Mouse (Mus musculus): Measurements from ENCODE around the gene Spout1. TPM values are rescaled to one million over a fixed set of nuclear protein-coding genes. Genes with fewer than 3 reads are reported as not detected.
"Not testable (repeated sequence)": the region's sequence is repeated elsewhere in the genome, so short reads cannot be mapped to it uniquely, and the experiment has no call there.

Spout1 gene
- polyA plus RNA-seq, 1 experiment from 2014 or later = 41.8 TPM

- ATAC-seq (replicated peaks; ENCODE audit: low FRiP score, low read depth) (peak; percentile 27; the same call in 1 of the 2 replicates), DNase-seq (ENCODE audit: low spot score) (no peak)
- Histone ChIP-seq H3K4me1 (replicated peaks; ENCODE audit: insufficient read depth, low read length) (no peaks in the 10 kb centered on the region), H3K4me2 (ENCODE audit: low read length) (no peak overlapping the region), H3K27me3 (ENCODE audit: insufficient read depth, low read length) (no peaks in the 10 kb centered on the region), H3K4me3 (replicated peaks; ENCODE audit: low read depth, low read length) (no peak overlapping the region), H3K36me3 (ENCODE audit: insufficient read depth, low read length) (peaks cover 34% of the 10 kb centered on the region), H3K27ac (no peak overlapping the region), H3K9me3 (replicated peaks; ENCODE audit: low read length) (no peaks in the 10 kb centered on the region), H3K9ac (ENCODE audit: low read depth, low read length) (no peak overlapping the region)
- 50% methylated on average over 8 of the region's 8 CpGs for WGBS
- no peak for TF ChIP-seq CTCF (IDR thresholded peaks at IDR 0.05; ENCODE audit: low read depth)
Observed at GRCm38 (mm10) chr2:30152616-30153015, 25.6 kb downstream of the Spout1 start.

GRCm38 (mm10) chr2:30151840-30152239 is 26.4 kb downstream of the Spout1 start:
- Histone ChIP-seq H3K9ac (ENCODE audit: low read depth, low read length) (no peak overlapping the region), H3K27me3 (ENCODE audit: insufficient read depth, low read length) (no peaks in the 10 kb centered on the region), H3K27ac (no peak overlapping the region), H3K4me2 (ENCODE audit: low read length) (no peak overlapping the region), H3K4me3 (replicated peaks; ENCODE audit: low read depth, low read length) (no peak overlapping the region), H3K4me1 (replicated peaks; ENCODE audit: insufficient read depth, low read length) (no peaks in the 10 kb centered on the region), H3K36me3 (ENCODE audit: insufficient read depth, low read length) (peaks cover 42% of the 10 kb centered on the region), H3K9me3 (replicated peaks; ENCODE audit: low read length) (no peaks in the 10 kb centered on the region)
- DNase-seq (ENCODE audit: low spot score) (no peak), ATAC-seq (replicated peaks; ENCODE audit: low FRiP score, low read depth) (no peak; the same call in 1 of the 2 replicates)
- WGBS = 83% methylated on average over 11 of the region's 11 CpGs
- TF ChIP-seq CTCF (IDR thresholded peaks at IDR 0.05; ENCODE audit: low read depth) = no peak

- Histone ChIP-seq H3K9ac (ENCODE audit: low read depth, low read length) (no peak overlapping the region), H3K27ac (no peak overlapping the region), H3K9me3 (replicated peaks; ENCODE audit: low read length) (no peaks in the 10 kb centered on the region), H3K4me2 (ENCODE audit: low read length) (no peak overlapping the region), H3K36me3 (ENCODE audit: insufficient read depth, low read length) (peaks cover 73% of the 10 kb centered on the region), H3K4me3 (replicated peaks; ENCODE audit: low read depth, low read length) (no peak overlapping the region), H3K4me1 (replicated peaks; ENCODE audit: insufficient read depth, low read length) (no peaks in the 10 kb centered on the region), H3K27me3 (ENCODE audit: insufficient read depth, low read length) (no peaks in the 10 kb centered on the region)
- DNase-seq (ENCODE audit: low spot score) (no peak), ATAC-seq (replicated peaks; ENCODE audit: low FRiP score, low read depth) (no peak)
- 70% methylated on average over 4 of the region's 4 CpGs for WGBS
- TF ChIP-seq CTCF (IDR thresholded peaks at IDR 0.05; ENCODE audit: low read depth) = no peak
Observed at GRCm38 (mm10) chr2:30147466-30147865, 30.8 kb downstream of the Spout1 start.

- ATAC-seq (replicated peaks; ENCODE audit: low FRiP score, low read depth) (no peak), DNase-seq (ENCODE audit: low spot score) (no peak)
- H3K4me1 ChIP-seq (replicated peaks; ENCODE audit: insufficient read depth, low read length) = no peaks in the 10 kb centered on the region
- no peak overlapping the region for H3K4me3 ChIP-seq (replicated peaks; ENCODE audit: low read depth, low read length)
- no peak for TF ChIP-seq CTCF (IDR thresholded peaks at IDR 0.05; ENCODE audit: low read depth)
- no peaks in the 10 kb centered on the region for H3K27me3 ChIP-seq (ENCODE audit: insufficient read depth, low read length)
- WGBS = 97% methylated on average over 4 of the region's 4 CpGs
- peaks cover 79% of the 10 kb centered on the region for H3K36me3 ChIP-seq (ENCODE audit: insufficient read depth, low read length)
- no peak overlapping the region for H3K4me2 ChIP-seq (ENCODE audit: low read length)
- no peak overlapping the region for H3K27ac ChIP-seq
- H3K9ac ChIP-seq (ENCODE audit: low read depth, low read length) = no peak overlapping the region
- no peaks in the 10 kb centered on the region for H3K9me3 ChIP-seq (replicated peaks; ENCODE audit: low read length)
Observed at GRCm38 (mm10) chr2:30144436-30144835, 33.8 kb downstream of the Spout1 start.

GRCm38 (mm10) chr2:30140021-30140420 is 38.2 kb downstream of the Spout1 start:
- H3K4me2 ChIP-seq (ENCODE audit: low read length); H3K4me3 ChIP-seq (replicated peaks; ENCODE audit: low read depth, low read length); DNase-seq (ENCODE audit: low spot score); H3K9me3 ChIP-seq (replicated peaks; ENCODE audit: low read length); ATAC-seq (replicated peaks; ENCODE audit: low FRiP score, low read depth); H3K4me1 ChIP-seq (replicated peaks; ENCODE audit: insufficient read depth, low read length); H3K27ac ChIP-seq; H3K27me3 ChIP-seq (ENCODE audit: insufficient read depth, low read length); H3K9ac ChIP-seq (ENCODE audit: low read depth, low read length): not testable (repeated sequence)
- 98% methylated on average over 4 of the region's 4 CpGs for WGBS
- peaks cover 62% of the 10 kb centered on the region for H3K36me3 ChIP-seq (ENCODE audit: insufficient read depth, low read length)

GRCm38 (mm10) chr2:30136458-30136857 is 41.8 kb downstream of the Spout1 start:
- no peak for TF ChIP-seq CTCF (IDR thresholded peaks at IDR 0.05; ENCODE audit: low read depth)
- WGBS = 88% methylated on average over 10 of the region's 10 CpGs
- H3K9me3 ChIP-seq (replicated peaks; ENCODE audit: low read length) = no peaks in the 10 kb centered on the region
- H3K36me3 ChIP-seq (ENCODE audit: insufficient read depth, low read length) = peaks cover 30% of the 10 kb centered on the region
- H3K9ac ChIP-seq (ENCODE audit: low read depth, low read length) = no peak overlapping the region
- ATAC-seq (replicated peaks; ENCODE audit: low FRiP score, low read depth) = no peak
- DNase-seq (ENCODE audit: low spot score) = no peak
- H3K4me1 ChIP-seq (replicated peaks; ENCODE audit: insufficient read depth, low read length) = 0 out of 2 replicates have a peak, but pooled peaks cover 12% of the 10 kb centered on the region
- H3K27me3 ChIP-seq (ENCODE audit: insufficient read depth, low read length) = no peaks in the 10 kb centered on the region
- no peak overlapping the region for H3K4me3 ChIP-seq (replicated peaks; ENCODE audit: low read depth, low read length)
- H3K27ac ChIP-seq = no peak overlapping the region
- no peak overlapping the region for H3K4me2 ChIP-seq (ENCODE audit: low read length)

Measured in kidney, postnatal 0 days (tissue).